Mouse (Mus musculus) kidney, embryonic 16.5 days (tissue): ENCODE data around the gene Rnls. TPM values are rescaled to one million over a fixed set of nuclear protein-coding genes. Genes with fewer than 3 reads are reported as not detected.

Experiments used
- ATAC-seq: fragments of 200-750 bp; cut with Nextera tagmentation; 2 replicates; pipeline ENCODE4 v1.8.0; 2017; ENCODE audit warnings: moderate TSS enrichment; ENCODE audit not compliant: low FRiP score, low TSS enrichment
- H3K27ac ChIP-seq: fragments of 300-500 bp; sonication (generic); 2 replicates; pipeline ENCODE4 v1.5.1; 2014; ENCODE audit warnings: low read length
- H3K27me3 ChIP-seq: fragments of 300-500 bp; sonication (generic); 2 replicates; pipeline ENCODE4 v1.6.1; 2014; ENCODE audit warnings: low read length, control low read depth, mixed read lengths; ENCODE audit not compliant: insufficient read depth
- H3K36me3 ChIP-seq: fragments of 300-500 bp; sonication (generic); 2 replicates; pipeline ENCODE4 v1.6.1; 2014; ENCODE audit warnings: low read length, control low read depth, mixed read lengths; ENCODE audit not compliant: insufficient read depth
- H3K4me1 ChIP-seq: fragments of 300-500 bp; sonication (generic); 2 replicates; pipeline ENCODE4 v1.6.1; 2014; ENCODE audit warnings: low read length, control low read depth, mixed read lengths; ENCODE audit not compliant: insufficient read depth
- H3K4me2 ChIP-seq: fragments of 300-500 bp; sonication (generic); replicated peaks from 2 replicates; pipeline ENCODE4 v1.6.1; 2014; ENCODE audit warnings: low read depth, low read length
- H3K4me3 ChIP-seq: fragments of 300-500 bp; sonication (generic); 2 replicates; pipeline ENCODE4 v1.5.1; 2014; ENCODE audit warnings: mild to moderate bottlenecking, low read length
- H3K9ac ChIP-seq: fragments of 300-500 bp; sonication (generic); replicated peaks from 2 replicates; pipeline ENCODE4 v1.6.1; 2014; ENCODE audit warnings: low read length
- H3K9me3 ChIP-seq: fragments of 300-500 bp; sonication (generic); 2 replicates; pipeline ENCODE4 v1.6.1; 2016; ENCODE audit warnings: low read length, control low read depth
- WGBS: fragments of 180-500 bp; shearing (Covaris S2); extraction: QIAGEN DNeasy Blood & Tissue Kit; methylation state at CpG from one replicate; pipeline ENCODE4 v1.1.7; 2014; 5-methylcytosine and 5-hydroxymethylcytosine counted together
- polyA plus RNA-seq: library from polyadenylated mRNA; unstranded; fragments of >200 nt; fragmentation: Nextera tagmentation; extraction: Ambion mirVana; gene quantifications from 2 replicates; pipeline ENCODE4 v1.2.1, GENCODE M21; 2015

Rnls gene
- polyA plus RNA-seq, 1 experiment from 2014 or later = 7.3 TPM

DNA sequence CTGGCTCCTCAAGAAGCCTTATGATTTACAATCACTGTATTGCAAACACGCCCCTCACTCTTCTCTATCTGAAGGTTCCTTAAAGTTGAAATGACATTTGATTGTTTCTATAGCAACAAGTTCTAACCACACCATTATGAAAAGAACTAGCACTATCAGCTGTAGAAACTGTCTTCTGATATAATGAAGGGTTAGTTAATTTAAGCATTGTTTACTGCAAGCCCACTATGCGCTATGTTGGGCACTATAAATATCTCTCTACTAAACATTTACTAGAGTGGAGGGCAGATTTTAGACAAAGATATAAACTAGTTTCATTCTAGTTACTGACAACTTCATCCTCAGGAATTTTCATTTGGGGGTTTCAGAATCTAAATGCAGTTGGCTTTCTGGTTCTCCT, 182.4 kb downstream of the Rnls start:
- H3K27me3 ChIP-seq = no peaks in the 10 kb centered on the region
- no peak overlapping the region for H3K27ac ChIP-seq
- no peaks in the 10 kb centered on the region for H3K9me3 ChIP-seq
- no peak overlapping the region for H3K9ac ChIP-seq
- no peak for ATAC-seq
- no peaks in the 10 kb centered on the region for H3K36me3 ChIP-seq
- H3K4me1 ChIP-seq = no peaks in the 10 kb centered on the region; the same call in 1 of the 2 replicates
- 83% methylated on average over 2 of the region's 2 CpGs for WGBS
- H3K4me3 ChIP-seq = no peak overlapping the region
- no peak overlapping the region for H3K4me2 ChIP-seq

DNA sequence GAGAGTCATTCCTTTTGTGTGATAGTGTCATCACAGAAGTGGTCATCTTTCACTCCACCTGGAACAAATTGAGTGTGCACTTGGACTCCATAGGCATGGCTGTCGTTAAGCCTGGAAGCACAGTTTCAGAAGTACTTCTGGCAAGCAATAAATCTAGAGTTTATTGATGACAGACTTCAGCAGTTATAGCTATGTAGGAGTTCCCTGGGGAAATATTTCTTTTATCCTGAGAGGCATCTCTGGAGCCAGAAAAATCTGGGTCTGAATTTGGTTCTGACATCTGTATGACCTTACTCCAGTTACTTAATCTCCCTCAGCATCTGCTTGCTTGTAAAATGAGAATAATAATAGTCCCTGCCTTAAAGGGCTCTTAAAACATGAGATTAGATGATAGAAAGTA, 184.1 kb downstream of the Rnls start:
- no peaks in the 10 kb centered on the region for H3K27me3 ChIP-seq
- no peak overlapping the region for H3K9ac ChIP-seq
- no peaks in the 10 kb centered on the region for H3K9me3 ChIP-seq
- H3K4me1 ChIP-seq = no peaks in the 10 kb centered on the region; the same call in 1 of the 2 replicates
- H3K27ac ChIP-seq = no peak overlapping the region
- no peak for ATAC-seq
- H3K4me2 ChIP-seq = no peak overlapping the region
- WGBS = 9% methylated on average over 1 of the region's 1 CpGs
- no peaks in the 10 kb centered on the region for H3K36me3 ChIP-seq
- no peak overlapping the region for H3K4me3 ChIP-seq

DNA sequence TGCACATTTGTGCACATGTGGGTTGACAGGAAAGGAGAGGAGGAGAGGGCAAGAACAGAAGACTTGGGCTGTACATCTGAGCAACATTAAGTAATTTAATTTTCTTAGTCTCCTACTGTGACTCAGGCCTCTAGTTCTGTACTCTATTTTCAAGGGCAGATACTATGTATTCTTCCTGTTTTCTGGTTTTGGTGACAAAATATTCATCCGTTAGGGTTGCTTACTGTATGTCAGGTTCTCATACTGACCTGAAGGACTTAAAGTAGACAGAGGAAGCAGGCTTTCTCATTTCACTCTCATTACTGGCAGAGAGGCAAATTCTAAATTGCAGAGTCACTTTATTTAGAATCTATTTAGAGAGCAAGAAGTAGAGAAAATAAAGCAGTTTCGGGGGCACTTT, 186.7 kb downstream of the Rnls start:
- Histone ChIP-seq H3K36me3 (no peaks in the 10 kb centered on the region), H3K27ac (no peak overlapping the region), H3K9me3 (no peaks in the 10 kb centered on the region), H3K4me1 (no peaks in the 10 kb centered on the region; the same call in 1 of the 2 replicates), H3K27me3 (no peaks in the 10 kb centered on the region), H3K9ac (no peak overlapping the region), H3K4me2 (no peak overlapping the region), H3K4me3 (no peak overlapping the region)
- 91% methylated on average over 2 of the region's 2 CpGs for WGBS
- no peak for ATAC-seq

DNA sequence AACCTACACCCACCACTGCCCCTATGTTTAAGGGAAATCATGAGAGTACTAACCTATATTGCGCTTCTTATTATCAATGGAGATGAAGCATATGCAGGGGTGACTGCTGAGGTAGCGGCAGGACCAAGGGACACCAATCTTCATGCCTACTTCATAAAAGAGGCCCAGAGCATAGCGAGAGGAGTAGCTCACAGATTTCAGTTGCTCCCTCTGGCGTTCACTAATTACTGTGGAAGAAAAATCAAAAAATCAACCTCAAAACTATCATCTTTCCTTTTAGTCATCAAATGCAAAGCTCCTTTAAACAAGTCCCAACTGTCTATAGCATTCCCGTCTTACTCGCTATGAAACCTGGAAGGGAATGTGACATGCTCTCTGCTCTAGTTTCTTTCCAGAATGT, 189.7 kb downstream of the Rnls start:
- WGBS = 87% methylated on average over 6 of the region's 6 CpGs
- Histone ChIP-seq H3K9ac (no peak overlapping the region), H3K9me3 (no peaks in the 10 kb centered on the region), H3K27me3 (no peaks in the 10 kb centered on the region), H3K27ac (no peak overlapping the region), H3K4me2 (no peak overlapping the region), H3K4me1 (no peaks in the 10 kb centered on the region), H3K36me3 (no peaks in the 10 kb centered on the region), H3K4me3 (no peak overlapping the region)
- ATAC-seq = no peak

DNA sequence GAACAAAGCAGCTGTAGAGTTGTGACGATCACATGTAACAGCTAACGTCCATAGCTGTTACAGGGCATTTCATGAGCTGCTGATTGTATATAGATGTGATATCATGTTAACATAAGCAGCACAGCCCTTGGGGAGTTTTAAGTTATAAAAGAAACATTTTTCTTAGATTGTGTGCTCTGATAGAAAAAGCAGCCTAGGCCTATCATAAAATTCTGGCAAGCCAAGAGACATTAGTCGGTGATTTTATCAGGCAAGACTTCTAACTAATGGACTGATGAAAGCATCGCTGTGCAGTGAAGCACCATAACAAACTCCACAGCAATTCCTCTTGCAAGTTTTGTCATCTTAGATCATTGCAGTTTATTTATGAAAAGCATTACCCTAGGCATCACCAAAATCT, 190.9 kb downstream of the Rnls start:
- no peaks in the 10 kb centered on the region for H3K36me3 ChIP-seq
- no peak overlapping the region for H3K4me3 ChIP-seq
- H3K9me3 ChIP-seq = no peaks in the 10 kb centered on the region
- H3K4me1 ChIP-seq = no peaks in the 10 kb centered on the region; the same call in 1 of the 2 replicates
- WGBS = 52% methylated on average over 4 of the region's 4 CpGs
- H3K9ac ChIP-seq = no peak overlapping the region
- no peak for ATAC-seq
- H3K4me2 ChIP-seq = no peak overlapping the region
- H3K27me3 ChIP-seq = no peaks in the 10 kb centered on the region
- H3K27ac ChIP-seq = no peak overlapping the region

DNA sequence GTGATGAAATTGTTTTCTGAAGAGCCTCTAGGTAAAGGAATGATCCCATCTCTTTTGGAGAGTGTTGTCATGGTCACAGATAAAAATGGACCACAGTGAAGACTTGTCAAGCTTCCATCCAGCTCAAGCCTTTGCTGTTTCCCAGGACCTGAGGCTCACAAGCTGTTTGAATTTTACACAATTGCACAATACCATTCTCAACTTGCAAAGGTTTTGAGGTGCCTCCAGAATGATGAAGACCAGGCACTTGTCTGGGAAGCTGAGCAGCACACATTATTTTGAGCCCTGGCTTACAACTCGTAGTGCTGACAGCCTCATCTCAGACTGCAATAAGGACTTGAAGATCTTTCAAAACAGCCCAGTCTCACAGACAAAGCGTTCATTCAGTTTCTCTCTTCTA, 200.0 kb downstream of the Rnls start:
- H3K4me3 ChIP-seq = no peak overlapping the region
- no peak overlapping the region for H3K9ac ChIP-seq
- no peaks in the 10 kb centered on the region for H3K36me3 ChIP-seq
- no peak overlapping the region for H3K27ac ChIP-seq
- H3K27me3 ChIP-seq = no peaks in the 10 kb centered on the region
- H3K9me3 ChIP-seq = no peaks in the 10 kb centered on the region
- 76% methylated on average over 2 of the region's 2 CpGs for WGBS
- no peak for ATAC-seq
- no peaks in the 10 kb centered on the region; the same call in 1 of the 2 replicates for H3K4me1 ChIP-seq
- no peak overlapping the region for H3K4me2 ChIP-seq

DNA sequence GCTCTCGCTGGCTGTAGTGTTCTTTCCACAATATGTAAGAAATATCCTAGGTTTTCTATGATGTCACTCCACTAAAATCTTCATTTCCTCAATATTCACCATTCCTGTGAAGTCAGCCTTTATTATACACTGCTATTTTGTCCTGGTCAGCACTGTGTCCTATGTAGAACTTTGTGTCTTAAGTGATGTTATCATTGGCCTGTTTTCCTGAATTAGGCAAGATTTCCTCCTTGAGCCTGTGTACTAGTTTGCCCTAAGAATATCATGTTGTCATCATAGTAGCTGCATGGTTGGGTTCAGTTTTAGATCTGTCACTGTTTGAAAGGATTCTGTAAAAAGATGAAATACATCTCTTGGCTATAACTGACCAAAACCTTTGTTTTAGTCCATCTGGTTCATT, 203.3 kb downstream of the Rnls start:
- no peaks in the 10 kb centered on the region for H3K9me3 ChIP-seq
- WGBS = 79% methylated on average over 1 of the region's 1 CpGs
- H3K27me3 ChIP-seq = no peaks in the 10 kb centered on the region
- ATAC-seq = no peak
- H3K27ac ChIP-seq = no peak overlapping the region
- H3K4me2 ChIP-seq = no peak overlapping the region
- no peaks in the 10 kb centered on the region for H3K36me3 ChIP-seq
- no peak overlapping the region for H3K9ac ChIP-seq
- H3K4me3 ChIP-seq = no peak overlapping the region
- no peaks in the 10 kb centered on the region for H3K4me1 ChIP-seq

DNA sequence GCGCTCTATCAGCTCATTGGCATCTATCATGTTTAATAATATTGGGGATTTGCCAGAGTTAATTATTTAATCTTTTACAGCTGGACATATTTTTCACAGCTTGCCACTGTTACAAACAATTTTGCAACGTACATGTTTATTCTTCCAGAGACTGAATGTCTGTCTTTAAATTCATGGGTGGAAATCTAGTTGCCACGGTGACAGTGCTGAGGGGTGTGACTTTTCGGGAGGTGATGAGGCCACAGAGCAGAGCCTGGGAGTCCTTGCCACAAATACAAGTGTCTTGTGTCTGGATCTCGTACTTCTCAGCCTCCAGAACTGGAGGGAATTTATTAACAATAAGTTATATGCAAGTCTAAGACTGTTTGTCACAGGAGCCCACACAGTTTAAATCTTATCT, 212.5 kb downstream of the Rnls start:
- no peak overlapping the region for H3K27ac ChIP-seq
- ATAC-seq = no peak

DNA sequence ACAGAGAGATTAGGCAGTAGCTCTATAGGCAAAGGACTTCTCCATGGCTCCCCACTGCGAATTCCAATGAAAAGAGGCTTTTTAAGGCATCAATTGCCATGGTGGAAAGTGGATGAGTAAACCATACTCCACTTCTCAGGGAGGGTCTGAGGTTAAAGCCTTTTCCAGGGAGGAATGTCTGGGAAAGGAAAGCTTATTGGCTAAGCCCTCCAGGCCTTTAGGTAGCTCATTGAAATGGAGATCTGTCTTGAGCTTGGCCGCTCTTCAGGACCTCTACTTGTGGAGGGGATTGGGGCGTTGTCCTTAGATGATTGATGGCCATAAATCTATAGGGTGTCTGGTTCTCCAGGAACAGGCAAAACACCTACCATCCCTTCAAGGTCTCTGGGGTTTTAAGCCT, 213.2 kb downstream of the Rnls start:
- 76% methylated on average over 3 of the region's 3 CpGs for WGBS
- Histone ChIP-seq H3K9ac (no peak overlapping the region), H3K9me3 (no peaks in the 10 kb centered on the region), H3K4me1 (no peaks in the 10 kb centered on the region), H3K27ac (no peak overlapping the region), H3K27me3 (no peaks in the 10 kb centered on the region), H3K4me3 (no peak overlapping the region), H3K4me2 (no peak overlapping the region), H3K36me3 (no peaks in the 10 kb centered on the region)
- ATAC-seq = no peak

More for the DNA sequence above, 212.5 kb downstream of the Rnls start:
- no peak overlapping the region for H3K9ac ChIP-seq
- H3K27me3 ChIP-seq = no peaks in the 10 kb centered on the region
- WGBS = 62% methylated on average over 5 of the region's 5 CpGs
- H3K9me3 ChIP-seq = no peaks in the 10 kb centered on the region
- H3K4me2 ChIP-seq = no peak overlapping the region
- no peak overlapping the region for H3K4me3 ChIP-seq
- H3K4me1 ChIP-seq = no peaks in the 10 kb centered on the region
- no peaks in the 10 kb centered on the region for H3K36me3 ChIP-seq

DNA sequence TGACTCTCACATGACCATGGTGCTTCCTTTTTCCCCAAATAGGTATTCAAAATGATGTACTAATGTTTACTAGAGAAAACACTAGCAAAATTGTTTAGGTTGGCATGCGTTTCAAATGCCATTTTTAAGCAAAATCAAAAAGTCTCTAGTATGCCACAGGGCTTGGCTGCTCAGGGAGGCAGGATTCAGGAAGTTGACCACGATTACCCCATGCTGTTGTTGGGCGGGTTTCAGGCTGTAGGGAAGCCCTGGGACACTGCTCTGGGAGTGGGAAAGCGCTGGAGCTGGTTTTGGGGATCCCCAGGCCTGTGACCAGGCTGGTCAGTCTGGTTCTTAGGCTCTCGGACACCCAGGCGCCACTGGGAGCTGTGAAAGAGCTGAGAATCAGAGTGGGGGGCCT, 213.7 kb downstream of the Rnls start:
- H3K27ac ChIP-seq = no peak overlapping the region
- no peak for ATAC-seq
- no peaks in the 10 kb centered on the region for H3K9me3 ChIP-seq
- H3K27me3 ChIP-seq = no peaks in the 10 kb centered on the region
- H3K4me3 ChIP-seq = no peak overlapping the region
- 51% methylated on average over 6 of the region's 6 CpGs for WGBS
- H3K4me2 ChIP-seq = no peak overlapping the region
- no peak overlapping the region for H3K9ac ChIP-seq
- no peaks in the 10 kb centered on the region for H3K4me1 ChIP-seq
- H3K36me3 ChIP-seq = no peaks in the 10 kb centered on the region

DNA sequence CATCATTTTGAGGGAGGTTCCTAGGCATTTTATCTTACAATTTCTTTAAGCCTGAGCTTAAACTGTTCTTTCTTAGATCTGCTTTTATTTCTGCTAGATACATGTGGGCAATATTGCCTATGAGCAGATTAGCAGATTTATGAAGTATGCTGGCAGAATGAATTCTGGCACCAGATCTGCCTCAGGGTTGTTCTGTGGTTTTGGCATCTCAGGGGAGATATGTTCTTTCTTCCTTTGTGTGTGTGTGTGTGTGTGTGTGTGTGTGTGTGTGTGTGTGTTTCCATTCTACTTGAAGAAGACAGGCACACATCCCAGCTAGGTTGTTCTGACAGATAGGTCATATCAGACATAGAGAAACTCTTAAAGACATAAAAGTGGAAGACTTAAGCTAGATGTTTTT, 218.1 kb downstream of the Rnls start:
- Histone ChIP-seq H3K27ac (no peak overlapping the region), H3K9ac (no peak overlapping the region), H3K9me3 (no peaks in the 10 kb centered on the region), H3K4me1 (no peaks in the 10 kb centered on the region), H3K27me3 (no peaks in the 10 kb centered on the region), H3K36me3 (no peaks in the 10 kb centered on the region), H3K4me3 (no peak overlapping the region), H3K4me2 (no peak overlapping the region)
- no peak for ATAC-seq
